Mouse (Mus musculus): ENCODE measurements around the gene Pigt. TPM values are rescaled to one million over a fixed set of nuclear protein-coding genes. Genes with fewer than 3 reads are reported as not detected.
A peak's percentile ranks its signal among the peaks of the same experiment; 100 is the strongest.

Pigt gene
- polyA plus RNA-seq, 1 experiment, result 73.6 TPM

- no peak overlapping the region for H3K27ac ChIP-seq (ENCODE audit: insufficient read depth, low read length)
- TF ChIP-seq POLR2A (IDR thresholded peaks at IDR 0.05; ENCODE audit: extremely low read depth, insufficient read depth, low read length) (no peak), CTCF (IDR thresholded peaks at IDR 0.05; ENCODE audit: extremely low read depth, insufficient read depth, low read length) (no peak)
- H3K4me1 ChIP-seq (ENCODE audit: control insufficient read depth, insufficient read depth, low read length), result no peaks in the 10 kb centered on the region
- no peak overlapping the region for H3K4me3 ChIP-seq (ENCODE audit: insufficient read depth, low read length)
Measured at GRCm38 (mm10) chr2:164516592-164516991, 19.3 kb downstream of the Pigt start.

DNA sequence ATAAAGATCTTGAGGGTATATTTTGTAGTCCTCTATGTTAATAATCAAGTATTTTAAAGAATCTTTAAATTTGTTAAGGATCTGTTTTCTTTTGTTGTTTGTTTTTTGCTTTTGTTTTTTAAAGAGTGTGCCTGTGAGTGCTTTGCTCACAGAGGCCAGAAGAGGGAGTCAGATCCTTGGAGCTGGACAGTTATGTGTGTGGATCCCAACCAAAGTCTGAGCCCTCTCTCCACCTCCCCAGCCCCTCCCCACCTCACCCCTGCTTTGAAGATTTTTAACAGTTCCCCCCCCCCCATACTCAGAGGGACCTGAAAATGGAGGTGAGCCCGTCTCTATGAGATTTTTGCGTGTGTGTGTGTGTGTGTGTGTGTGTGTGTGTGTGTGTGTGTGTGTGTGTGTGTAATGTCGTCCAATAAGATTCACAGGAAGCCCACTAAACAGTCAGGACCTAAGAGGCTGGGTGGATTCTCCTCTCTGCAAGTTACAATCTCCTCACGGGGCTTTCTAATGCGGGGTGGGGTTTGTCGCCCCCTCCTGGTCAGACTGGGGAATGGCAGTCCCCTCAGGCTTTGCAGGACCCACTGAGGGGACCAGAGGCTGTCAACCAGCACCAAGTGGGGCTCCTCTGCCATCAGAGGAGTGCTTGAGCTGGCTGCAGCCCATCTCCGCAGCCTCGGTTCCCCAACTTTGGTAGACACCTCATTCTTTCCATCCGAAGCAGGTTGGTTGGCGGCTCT is 20.3 kb downstream of the Pigt start:
- no peak overlapping the region for H3K4me3 ChIP-seq (ENCODE audit: insufficient read depth, low read length)
- no peak overlapping the region for H3K27ac ChIP-seq (ENCODE audit: insufficient read depth, low read length)
- H3K4me1 ChIP-seq (ENCODE audit: control insufficient read depth, insufficient read depth, low read length), result no peaks in the 10 kb centered on the region
- peak; percentile 61 for TF ChIP-seq CTCF (IDR thresholded peaks at IDR 0.05; ENCODE audit: extremely low read depth, insufficient read depth, low read length)
- TF ChIP-seq POLR2A (IDR thresholded peaks at IDR 0.05; ENCODE audit: extremely low read depth, insufficient read depth, low read length), result no peak

- no peaks in the 10 kb centered on the region for H3K4me1 ChIP-seq (ENCODE audit: control insufficient read depth, insufficient read depth, low read length)
- no peak overlapping the region for H3K27ac ChIP-seq (ENCODE audit: insufficient read depth, low read length)
- no peak overlapping the region for H3K4me3 ChIP-seq (ENCODE audit: insufficient read depth, low read length)
- TF ChIP-seq CTCF (IDR thresholded peaks at IDR 0.05; ENCODE audit: extremely low read depth, insufficient read depth, low read length), result no peak
- TF ChIP-seq POLR2A (IDR thresholded peaks at IDR 0.05; ENCODE audit: extremely low read depth, insufficient read depth, low read length), result no peak
Measured at GRCm38 (mm10) chr2:164518266-164519170, 21.2 kb downstream of the Pigt start.

- no peak overlapping the region for H3K4me3 ChIP-seq (ENCODE audit: insufficient read depth, low read length)
- H3K4me1 ChIP-seq (ENCODE audit: control insufficient read depth, insufficient read depth, low read length), result no peaks in the 10 kb centered on the region
- no peak overlapping the region for H3K27ac ChIP-seq (ENCODE audit: insufficient read depth, low read length)
- TF ChIP-seq POLR2A (IDR thresholded peaks at IDR 0.05; ENCODE audit: extremely low read depth, insufficient read depth, low read length) (no peak), CTCF (IDR thresholded peaks at IDR 0.05; ENCODE audit: extremely low read depth, insufficient read depth, low read length) (no peak)
Measured at GRCm38 (mm10) chr2:164519171-164519526, 21.8 kb downstream of the Pigt start.

- Histone ChIP-seq H3K4me1 (ENCODE audit: control insufficient read depth, insufficient read depth, low read length) (no peaks in the 10 kb centered on the region), H3K27ac (ENCODE audit: insufficient read depth, low read length) (no peak overlapping the region), H3K4me3 (ENCODE audit: insufficient read depth, low read length) (no peak overlapping the region)
- TF ChIP-seq CTCF (IDR thresholded peaks at IDR 0.05; ENCODE audit: extremely low read depth, insufficient read depth, low read length) (peak; percentile 65), POLR2A (IDR thresholded peaks at IDR 0.05; ENCODE audit: extremely low read depth, insufficient read depth, low read length) (no peak)
Measured at GRCm38 (mm10) chr2:164520782-164521181, 23.5 kb downstream of the Pigt start.

DNA sequence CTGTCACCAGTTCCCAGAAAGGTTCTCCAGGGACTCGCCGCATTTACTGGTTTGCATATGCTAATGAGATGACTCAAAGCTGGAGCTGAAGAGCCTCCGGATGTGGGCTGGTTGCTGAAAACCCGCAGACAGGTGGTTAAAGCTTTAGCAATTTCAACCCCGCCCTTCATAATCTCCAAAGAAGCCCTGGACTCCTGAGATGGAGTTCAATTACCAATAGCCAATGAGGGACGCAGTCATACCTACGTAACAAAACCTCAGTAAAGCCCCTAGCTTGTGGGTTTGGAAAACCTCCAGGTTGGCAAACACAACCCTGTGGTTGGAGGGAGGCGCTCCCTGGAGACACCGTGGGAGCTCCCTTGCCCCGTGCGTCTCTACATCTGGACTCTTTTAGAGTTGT is 24.5 kb downstream of the Pigt start:
- Histone ChIP-seq H3K4me3 (ENCODE audit: insufficient read depth, low read length) (no peak overlapping the region), H3K27ac (ENCODE audit: insufficient read depth, low read length) (no peak overlapping the region), H3K4me1 (ENCODE audit: control insufficient read depth, insufficient read depth, low read length) (no peaks in the 10 kb centered on the region)
- TF ChIP-seq CTCF (IDR thresholded peaks at IDR 0.05; ENCODE audit: extremely low read depth, insufficient read depth, low read length) (no peak), POLR2A (IDR thresholded peaks at IDR 0.05; ENCODE audit: extremely low read depth, insufficient read depth, low read length) (no peak)

- no peak overlapping the region for H3K27ac ChIP-seq (ENCODE audit: insufficient read depth, low read length)
- no peak for TF ChIP-seq POLR2A (IDR thresholded peaks at IDR 0.05; ENCODE audit: extremely low read depth, insufficient read depth, low read length)
- TF ChIP-seq CTCF (IDR thresholded peaks at IDR 0.05; ENCODE audit: extremely low read depth, insufficient read depth, low read length), result no peak
- no peaks in the 10 kb centered on the region for H3K4me1 ChIP-seq (ENCODE audit: control insufficient read depth, insufficient read depth, low read length)
- no peak overlapping the region for H3K4me3 ChIP-seq (ENCODE audit: insufficient read depth, low read length)
Measured at GRCm38 (mm10) chr2:164522280-164522679, 25.0 kb downstream of the Pigt start.

- no peak overlapping the region for H3K4me3 ChIP-seq (ENCODE audit: insufficient read depth, low read length)
- no peak for TF ChIP-seq POLR2A (IDR thresholded peaks at IDR 0.05; ENCODE audit: extremely low read depth, insufficient read depth, low read length)
- TF ChIP-seq CTCF (IDR thresholded peaks at IDR 0.05; ENCODE audit: extremely low read depth, insufficient read depth, low read length), result no peak
- H3K27ac ChIP-seq (ENCODE audit: insufficient read depth, low read length), result no peak overlapping the region
- H3K4me1 ChIP-seq (ENCODE audit: control insufficient read depth, insufficient read depth, low read length), result no peaks in the 10 kb centered on the region
Measured at GRCm38 (mm10) chr2:164523301-164523773, 26.0 kb downstream of the Pigt start.

- Histone ChIP-seq H3K4me3 (ENCODE audit: insufficient read depth, low read length) (no peak overlapping the region), H3K27ac (ENCODE audit: insufficient read depth, low read length) (no peak overlapping the region), H3K4me1 (ENCODE audit: control insufficient read depth, insufficient read depth, low read length) (no peaks in the 10 kb centered on the region)
- TF ChIP-seq POLR2A (IDR thresholded peaks at IDR 0.05; ENCODE audit: extremely low read depth, insufficient read depth, low read length), result no peak
- TF ChIP-seq CTCF (IDR thresholded peaks at IDR 0.05; ENCODE audit: extremely low read depth, insufficient read depth, low read length), result no peak
Measured at GRCm38 (mm10) chr2:164528557-164528956, 31.2 kb downstream of the Pigt start.

All from cortical plate, adult 2 months (tissue).